Comparison of ENCODE assay signal across 8 mouse cellular contexts in genomic region chr10:86779117-86779755, GRCm38 (mm10). TPM values are rescaled to one million over a fixed set of nuclear protein-coding genes. Genes with fewer than 3 reads are reported as not detected.
A peak's percentile ranks its signal among the peaks of the same experiment; 100 is the strongest.
DNase-seq lines count a peak whose midpoint lies in the region; ATAC-seq lines count a peak whose summit lies in the region.

No protein-coding gene starts in this region.

- peak; percentile 53 for ATAC-seq in embryonic facial prominence, embryonic 12.5 days (ENCODE audit: insufficient number of reproducible peaks, insufficient read depth, low FRiP score, low TSS enrichment)
- ATAC-seq in stomach, embryonic 16.5 days (ENCODE audit: insufficient read depth, low FRiP score): peak; percentile 4

- no peak overlapping the region; the same call in 1 of the 2 replicates for H3K27ac ChIP-seq in embryonic facial prominence, embryonic 12.5 days
- peak overlapping the region; percentile 11; the same call in 1 of the 2 replicates for H3K27ac ChIP-seq in stomach, embryonic 16.5 days (ENCODE audit: low read length)

- no peaks in the 10 kb centered on the region for H3K9me3 ChIP-seq in embryonic facial prominence, embryonic 12.5 days
- H3K9me3 ChIP-seq in stomach, embryonic 16.5 days (replicated peaks; ENCODE audit: control insufficient read depth, low read length): no peaks in the 10 kb centered on the region

- intact Hi-C loops in heart, postnatal 14 days (cut with DNase I): loop anchor here (5.0 to 10.0 kb wide), 2 partner anchors 72 to 196 kb away; partner anchors contain the start of genes Hsp90b1 and Ttc41

- peak overlapping the region; percentile 96 for H3K4me2 ChIP-seq in embryonic facial prominence, embryonic 12.5 days (replicated peaks)
- H3K4me2 ChIP-seq in stomach, embryonic 16.5 days (ENCODE audit: low read depth, low read length): peak overlapping the region; percentile 74

- no peaks in the 10 kb centered on the region for H3K36me3 ChIP-seq in embryonic facial prominence, embryonic 12.5 days
- H3K36me3 ChIP-seq in stomach, embryonic 16.5 days (ENCODE audit: control insufficient read depth, insufficient read depth, low read length): no peaks in the 10 kb centered on the region

- peak; percentile 27 to 33 for DNase-seq in frontal cortex, postnatal 25 days (ENCODE audit: low spot score in 2 of 2)
- no peak for DNase-seq in frontal cortex, postnatal 14 days (ENCODE audit: low spot score in 2 of 2)
- peak; percentile 53 for DNase-seq in NIH3T3 (ENCODE audit: low read depth)
- peak; percentile 33 to 45 for DNase-seq in heart, postnatal 14 days
- peak; percentile 47 to 59 for DNase-seq in kidney, postnatal 4 days
- DNase-seq in mesoderm, embryonic 11.5 days (ENCODE audit: low read depth, low spot score): peak; percentile 30

- peaks cover 15% of the 10 kb centered on the region for H3K4me1 ChIP-seq in embryonic facial prominence, embryonic 12.5 days
- peaks cover 13% of the 10 kb centered on the region; the same call in 1 of the 2 replicates for H3K4me1 ChIP-seq in stomach, embryonic 16.5 days (ENCODE audit: control insufficient read depth, insufficient read depth, low read length)

- H3K27me3 ChIP-seq in embryonic facial prominence, embryonic 12.5 days: peaks cover 3% of the 10 kb centered on the region; the same call in 1 of the 2 replicates
- no peaks in the 10 kb centered on the region for H3K27me3 ChIP-seq in stomach, embryonic 16.5 days (ENCODE audit: control insufficient read depth, insufficient read depth, low read length)

- peak overlapping the region; percentile 56 for H3K9ac ChIP-seq in embryonic facial prominence, embryonic 12.5 days
- H3K9ac ChIP-seq in stomach, embryonic 16.5 days (ENCODE audit: low read length): peak overlapping the region; percentile 83

- peak overlapping the region; percentile 66 for H3K4me3 ChIP-seq in embryonic facial prominence, embryonic 12.5 days
- H3K4me3 ChIP-seq in stomach, embryonic 16.5 days (replicated peaks; ENCODE audit: low read length): peak overlapping the region; percentile 69

- under 1% methylated on average over 49 of the region's 58 CpGs for WGBS in embryonic facial prominence, embryonic 12.5 days
- under 1% methylated on average over 58 of the region's 58 CpGs for WGBS in stomach, embryonic 16.5 days

RNA-seq across cellular contexts. Expression of gene Nt5dc3, which starts 0.4 kb away (rescaled TPM):
- 1.4 and 1.5 TPM in 2 replicates for polyA plus RNA-seq in embryonic facial prominence, embryonic 12.5 days (2016; fragmentation: Nextera tagmentation; extraction: Ambion mirVana)
- total RNA-seq in heart, postnatal 14 days (2021): 10 to 100 TPM; 28.2 to 31.6 TPM
- 1.5 and 1.8 TPM in 2 replicates for polyA plus RNA-seq in stomach, embryonic 16.5 days (2015; fragmentation: Nextera tagmentation; extraction: Ambion mirVana)

RNA-seq across cellular contexts. Expression of gene Gm49358, which starts 15.5 kb away (rescaled TPM):
- not detected in 2 replicates for polyA plus RNA-seq in embryonic facial prominence, embryonic 12.5 days (2016; fragmentation: Nextera tagmentation; extraction: Ambion mirVana)
- 10 to 100 TPM in 1 of 2 experiments, 1 to 10 TPM in 1; 7.2 to 12.1 TPM for total RNA-seq in heart, postnatal 14 days (2021)
- not detected in 2 replicates for polyA plus RNA-seq in stomach, embryonic 16.5 days (2015; fragmentation: Nextera tagmentation; extraction: Ambion mirVana)

Comparison
In these comparisons a context has a peak if more than half of its experiments do, and no peak if none do; other contexts are left out.
1. DNase-seq: peak in frontal cortex, postnatal 25 days (2 of 2), NIH3T3 (single experiment), heart, postnatal 14 days (2 of 2), kidney, postnatal 4 days (2 of 2) and mesoderm, embryonic 11.5 days (single experiment); none in frontal cortex, postnatal 14 days (0 of 2).